Comparison of ENCODE assay signal across 25 mouse cellular contexts in the genomic region with DNA sequence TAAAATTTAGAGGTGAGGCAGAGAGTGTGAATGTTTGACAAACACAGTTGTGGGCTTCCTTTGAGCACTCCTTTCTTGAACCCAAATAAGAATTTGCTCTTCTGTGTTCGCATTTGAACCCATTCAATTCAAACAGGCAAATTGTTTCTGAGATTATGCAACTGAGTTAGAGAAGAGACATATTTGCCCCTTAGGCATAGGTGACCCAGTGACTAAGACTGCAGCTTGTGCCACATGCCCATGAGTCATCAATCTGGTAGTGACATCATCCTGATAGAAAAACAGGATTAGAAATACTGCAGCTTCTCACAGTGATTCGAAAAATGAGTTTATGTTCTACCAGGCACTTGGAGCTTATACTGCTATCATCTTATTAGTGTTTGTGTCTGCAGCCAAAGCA.
DNase-seq lines count a peak whose midpoint lies in the region; ATAC-seq and TF ChIP-seq lines count a peak whose summit lies in the region.
"Had no signal": no experiment of that assay in that cellular context is flagged by ENCODE, and none has a peak within 500 bp of the region (broad histone marks: within the 10 kb centered on the region; RNA-seq: fewer than 3 reads in every experiment).

No protein-coding gene starts in this region.

- POLR2A ChIA-PET in Patski (lab: Charles Lee): no interaction called here

- no peak overlapping the region for H3K4me2 ChIP-seq in hindbrain, embryonic 12.5 days (replicated peaks)
- H3K4me2 ChIP-seq: embryonic facial prominence, embryonic 15.5 days; intestine, embryonic 15.5 days; limb, embryonic 15.5 days; liver, embryonic 13.5 days; midbrain, embryonic 12.5 days had no signal

- DNase-seq in adrenal gland, adult (ENCODE audit: inconsistent age in 2 of 2, low spot score in 1 of 2): peak; percentile 29 to 72
- no peak for DNase-seq in adrenal gland, postnatal 25 days
- DNase-seq in 416B (ENCODE audit: low read depth): peak; percentile 40
- DNase-seq in Patski (ENCODE audit: low read depth, low spot score): peak; percentile 6
- peak; percentile 11 to 25 for DNase-seq in adrenal gland, postnatal 36 days
- no peak for DNase-seq in heart, postnatal 10 days
- DNase-seq in kidney, adult 9 months: no peak
- DNase-seq: cerebellum, postnatal 25 days; kidney, adult 8-10 months; kidney, postnatal 10 days; liver, embryonic 13.5 days; lung, adult 18-20 months; lung, postnatal 4 days; thymus, postnatal 14 days had no signal

- no peaks in the 10 kb centered on the region for H3K9me3 ChIP-seq in hindbrain, embryonic 12.5 days (replicated peaks)
- H3K9me3 ChIP-seq: embryonic facial prominence, embryonic 10.5 days; embryonic facial prominence, embryonic 15.5 days; intestine, embryonic 15.5 days; limb, embryonic 10.5 days; limb, embryonic 15.5 days; liver, embryonic 13.5 days; megakaryocyte, embryonic 14.5 days; midbrain, embryonic 12.5 days had no signal

- intact Hi-C loops in heart, postnatal 10 days (cut with DNase I): no loop called here

- in situ Hi-C loops in Patski (cut with MboI; ENCODE audit: low pct_unique_long_range_greater_than_20kb): no loop called here

- CTCF ChIA-PET in Patski (lab: Charles Lee): no interaction called here

- no peak overlapping the region for H3K27ac ChIP-seq in hindbrain, embryonic 12.5 days
- H3K27ac ChIP-seq: embryonic facial prominence, embryonic 10.5 days; embryonic facial prominence, embryonic 15.5 days; hindbrain, postnatal 0 days; intestine, embryonic 15.5 days; limb, embryonic 10.5 days; limb, embryonic 15.5 days; liver, embryonic 13.5 days; midbrain, embryonic 12.5 days had no signal

- peak; percentile 69 for ATAC-seq in Patski
- ATAC-seq in hindbrain, embryonic 12.5 days (ENCODE audit: low FRiP score): no peak
- ATAC-seq: forebrain, embryonic 14.5 days; hindbrain, postnatal 0 days; intestine, embryonic 15.5 days; lung, postnatal 0 days had no signal

- H3K4me3 ChIP-seq in hindbrain, embryonic 12.5 days: no peak overlapping the region
- H3K4me3 ChIP-seq: embryonic facial prominence, embryonic 10.5 days; embryonic facial prominence, embryonic 15.5 days; intestine, embryonic 15.5 days; limb, embryonic 10.5 days; limb, embryonic 15.5 days; liver, embryonic 13.5 days; megakaryocyte, embryonic 14.5 days; midbrain, embryonic 12.5 days had no signal

- TF ChIP-seq CTCF in Patski (IDR thresholded peaks at IDR 0.05): no peak

- H3K36me3 ChIP-seq in hindbrain, embryonic 12.5 days: no peaks in the 10 kb centered on the region
- H3K36me3 ChIP-seq: embryonic facial prominence, embryonic 10.5 days; embryonic facial prominence, embryonic 15.5 days; intestine, embryonic 15.5 days; limb, embryonic 10.5 days; limb, embryonic 15.5 days; liver, embryonic 13.5 days; midbrain, embryonic 12.5 days had no signal

- H3K9ac ChIP-seq in hindbrain, embryonic 12.5 days: no peak overlapping the region
- H3K9ac ChIP-seq: embryonic facial prominence, embryonic 15.5 days; intestine, embryonic 15.5 days; limb, embryonic 15.5 days; liver, embryonic 13.5 days; midbrain, embryonic 12.5 days had no signal

- peaks cover 2% of the 10 kb centered on the region for H3K27me3 ChIP-seq in Patski
- no peaks in the 10 kb centered on the region for H3K27me3 ChIP-seq in hindbrain, embryonic 12.5 days
- H3K27me3 ChIP-seq: embryonic facial prominence, embryonic 15.5 days; intestine, embryonic 15.5 days; limb, embryonic 15.5 days; liver, embryonic 13.5 days; megakaryocyte, embryonic 14.5 days; midbrain, embryonic 12.5 days had no signal

- WGBS in hindbrain, embryonic 12.5 days: 91% methylated on average over 2 of the region's 2 CpGs

- H3K4me1 ChIP-seq in hindbrain, embryonic 12.5 days: no peaks in the 10 kb centered on the region
- H3K4me1 ChIP-seq: embryonic facial prominence, embryonic 10.5 days; embryonic facial prominence, embryonic 15.5 days; intestine, embryonic 15.5 days; limb, embryonic 10.5 days; limb, embryonic 15.5 days; liver, embryonic 13.5 days; megakaryocyte, embryonic 14.5 days; midbrain, embryonic 12.5 days had no signal

Comparison
In these comparisons a context has a peak if more than half of its experiments do, and no peak if none do; other contexts are left out.
1. DNase-seq: peak in adrenal gland, adult (2 of 2), 416B (single experiment), Patski (single experiment) and adrenal gland, postnatal 36 days (2 of 2); none in adrenal gland, postnatal 25 days (single experiment), heart, postnatal 10 days (0 of 2) and kidney, adult 9 months (single experiment).